In the genomic region with DNA sequence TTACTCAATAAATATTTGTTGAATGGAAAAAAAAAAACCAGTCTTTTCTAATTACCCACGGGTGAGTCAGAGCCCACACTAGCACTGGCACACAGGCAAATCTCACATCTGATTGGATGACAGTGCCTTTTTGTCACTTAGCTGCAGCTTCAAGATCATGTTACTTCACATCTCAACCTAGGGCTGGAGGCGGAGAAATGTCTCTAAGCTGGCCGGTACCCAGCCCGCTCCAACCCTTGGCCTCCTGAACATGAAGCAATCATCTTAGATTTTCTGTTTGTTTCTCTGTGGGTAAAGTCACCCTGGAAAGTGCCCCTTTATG, we compare ENCODE assay signal across 13 mouse cellular contexts.
DNase-seq lines count a peak whose midpoint lies in the region; ATAC-seq and TF ChIP-seq lines count a peak whose summit lies in the region.
"Had no signal": no experiment of that assay in that cellular context is flagged by ENCODE, and none has a peak within 500 bp of the region (broad histone marks: within the 10 kb centered on the region; RNA-seq: fewer than 3 reads in every experiment).

No protein-coding gene starts in this region.

- no peak overlapping the region for H3K9ac ChIP-seq in hindbrain, embryonic 11.5 days (ENCODE audit: low read depth, low read length)
- H3K9ac ChIP-seq in hindbrain, embryonic 13.5 days: no peak overlapping the region
- no peak overlapping the region for H3K9ac ChIP-seq in ES-Bruce4 (ENCODE audit: low read depth, poor library complexity, severe bottlenecking)
- no peak overlapping the region for H3K9ac ChIP-seq in intestine, postnatal 0 days (ENCODE audit: low read depth, low read length)
- H3K9ac ChIP-seq: embryonic facial prominence, embryonic 12.5 days had no signal

- no peak overlapping the region for H3K4me2 ChIP-seq in hindbrain, embryonic 11.5 days (replicated peaks; ENCODE audit: low read depth, low read length)
- no peak overlapping the region for H3K4me2 ChIP-seq in hindbrain, embryonic 13.5 days
- no peak overlapping the region for H3K4me2 ChIP-seq in intestine, postnatal 0 days (replicated peaks; ENCODE audit: low read depth)
- H3K4me2 ChIP-seq: embryonic facial prominence, embryonic 12.5 days had no signal

- H3K9me3 ChIP-seq in hindbrain, embryonic 11.5 days (ENCODE audit: control insufficient read depth, low read length): no peaks in the 10 kb centered on the region
- H3K9me3 ChIP-seq in hindbrain, embryonic 13.5 days: no peaks in the 10 kb centered on the region
- peaks cover 11% of the 10 kb centered on the region for H3K9me3 ChIP-seq in ES-Bruce4 (replicated peaks; ENCODE audit: control insufficient read depth, insufficient read depth, low read length, poor library complexity, severe bottlenecking)
- no peaks in the 10 kb centered on the region for H3K9me3 ChIP-seq in intestine, postnatal 0 days (ENCODE audit: control insufficient read depth)
- H3K9me3 ChIP-seq: embryonic facial prominence, embryonic 12.5 days had no signal

- no peaks in the 10 kb centered on the region for H3K27me3 ChIP-seq in hindbrain, embryonic 11.5 days (ENCODE audit: control insufficient read depth, insufficient read depth, low read length)
- H3K27me3 ChIP-seq in hindbrain, embryonic 13.5 days: no peaks in the 10 kb centered on the region
- no peaks in the 10 kb centered on the region for H3K27me3 ChIP-seq in ES-Bruce4 (ENCODE audit: control insufficient read depth, insufficient read depth, low read length, poor library complexity, severe bottlenecking)
- no peaks in the 10 kb centered on the region for H3K27me3 ChIP-seq in intestine, postnatal 0 days (replicated peaks; ENCODE audit: control insufficient read depth, insufficient read depth, low read length)
- H3K27me3 ChIP-seq: embryonic facial prominence, embryonic 12.5 days; Patski had no signal

- no peak for TF ChIP-seq POLR2A in ES-Bruce4 (IDR thresholded peaks at IDR 0.05; ENCODE audit: insufficient read depth, low read length)
- TF ChIP-seq POLR2A in brain, embryonic 14.5 days (IDR thresholded peaks at IDR 0.05; ENCODE audit: borderline replicate concordance, extremely low read depth, insufficient read depth, insufficient read length, poor library complexity, severe bottlenecking): no peak

- 0 out of 2 replicates have a peak, but pooled peaks cover 4% of the 10 kb centered on the region for H3K4me1 ChIP-seq in hindbrain, embryonic 11.5 days (replicated peaks; ENCODE audit: control insufficient read depth, insufficient read depth, low read length)
- peaks cover 10% of the 10 kb centered on the region; the same call in 1 of the 2 replicates for H3K4me1 ChIP-seq in hindbrain, embryonic 13.5 days (replicated peaks)
- no peaks in the 10 kb centered on the region for H3K4me1 ChIP-seq in ES-Bruce4 (ENCODE audit: control insufficient read depth, insufficient read depth, low read length)
- H3K4me1 ChIP-seq in intestine, postnatal 0 days (replicated peaks; ENCODE audit: control insufficient read depth, insufficient read depth, low read length): no peaks in the 10 kb centered on the region
- H3K4me1 ChIP-seq: embryonic facial prominence, embryonic 12.5 days had no signal

- TF ChIP-seq CTCF in ES-Bruce4 (IDR thresholded peaks at IDR 0.05; ENCODE audit: low read depth, low read length): no peak
- no peak for TF ChIP-seq CTCF in brain, embryonic 14.5 days (IDR thresholded peaks at IDR 0.05; ENCODE audit: borderline replicate concordance, extremely low read depth, insufficient read depth, insufficient read length)
- TF ChIP-seq CTCF in intestine, postnatal 0 days (IDR thresholded peaks at IDR 0.05; ENCODE audit: low read depth): no peak

- DNase-seq in hindbrain, embryonic 11.5 days (ENCODE audit: low spot score): no peak
- peak; percentile 20 for DNase-seq in brain, embryonic 14.5 days (ENCODE audit: low read depth)
- DNase-seq in lung, postnatal 25 days (ENCODE audit: low spot score): peak; percentile 77
- no peak for DNase-seq in cerebellum, adult 18-20 months
- DNase-seq: liver; right cerebral cortex, postnatal 4 days; thymus, postnatal 14 days had no signal

- H3K36me3 ChIP-seq in hindbrain, embryonic 11.5 days (ENCODE audit: control insufficient read depth, insufficient read depth, low read length): peaks cover 5% of the 10 kb centered on the region; the same call in 1 of the 2 replicates
- H3K36me3 ChIP-seq in hindbrain, embryonic 13.5 days: peaks cover 91% of the 10 kb centered on the region
- peaks cover 9% of the 10 kb centered on the region for H3K36me3 ChIP-seq in ES-Bruce4 (ENCODE audit: control insufficient read depth, insufficient read depth, low read length, poor library complexity, severe bottlenecking)
- peaks cover 80% of the 10 kb centered on the region for H3K36me3 ChIP-seq in intestine, postnatal 0 days (ENCODE audit: control insufficient read depth, insufficient read depth)

- 0 out of 2 replicates have a peak overlapping the region, but pooled peaks have one; percentile 51 for H3K27ac ChIP-seq in hindbrain, embryonic 11.5 days (ENCODE audit: low read depth, low read length)
- no peak overlapping the region for H3K27ac ChIP-seq in hindbrain, embryonic 13.5 days
- H3K27ac ChIP-seq in ES-Bruce4 (ENCODE audit: insufficient read depth, low read length): peak overlapping the region; percentile 82; the same call in 1 of the 2 replicates
- H3K27ac ChIP-seq in intestine, postnatal 0 days (ENCODE audit: low read depth, low read length): no peak overlapping the region
- H3K27ac ChIP-seq: embryonic facial prominence, embryonic 12.5 days had no signal

- H3K4me3 ChIP-seq in hindbrain, embryonic 11.5 days (ENCODE audit: low read depth, low read length): no peak overlapping the region
- no peak overlapping the region for H3K4me3 ChIP-seq in hindbrain, embryonic 13.5 days
- H3K4me3 ChIP-seq in ES-Bruce4 (ENCODE audit: low read depth, low read length): no peak overlapping the region
- H3K4me3 ChIP-seq in intestine, postnatal 0 days (ENCODE audit: low read depth, low read length): no peak overlapping the region
- H3K4me3 ChIP-seq: embryonic facial prominence, embryonic 12.5 days had no signal

- ATAC-seq in hindbrain, embryonic 11.5 days (ENCODE audit: low FRiP score): no peak
- no peak for ATAC-seq in hindbrain, embryonic 13.5 days (ENCODE audit: low FRiP score)
- no peak for ATAC-seq in erythroblast, adult 5-6 weeks (replicated peaks; ENCODE audit: low FRiP score, poor library complexity, severe bottlenecking)
- no peak; the same call in 1 of the 2 replicates for ATAC-seq in intestine, postnatal 0 days
- ATAC-seq: Patski had no signal

- WGBS in hindbrain, embryonic 11.5 days: 43% methylated on average over 4 of the region's 4 CpGs
- WGBS in hindbrain, embryonic 13.5 days: 41% methylated on average over 4 of the region's 4 CpGs
- 46% methylated on average over 4 of the region's 4 CpGs for WGBS in intestine, postnatal 0 days

- no peak for TF ChIP-seq EP300 in ES-Bruce4 (IDR thresholded peaks at IDR 0.05; ENCODE audit: insufficient read depth, low read depth, low read length)

Comparison
In these comparisons a context has a peak if more than half of its experiments do, and no peak if none do; other contexts are left out.
1. H3K27ac ChIP-seq: peak in hindbrain, embryonic 11.5 days (single experiment) and ES-Bruce4 (single experiment); none in hindbrain, embryonic 13.5 days (single experiment) and intestine, postnatal 0 days (single experiment).
2. DNase-seq: peak in brain, embryonic 14.5 days (single experiment) and lung, postnatal 25 days (single experiment); none in hindbrain, embryonic 11.5 days (single experiment) and cerebellum, adult 18-20 months (0 of 2).